In genomic region chr11:114579986-114580385, GRCm38 (mm10) we compare ENCODE assay signal across 35 mouse cellular contexts.
"Had no signal": no experiment of that assay in that cellular context is flagged by ENCODE, and none has a peak within 500 bp of the region (broad histone marks: within the 10 kb centered on the region; RNA-seq: fewer than 3 reads in every experiment).

No protein-coding gene starts in this region.

- H3K9me3 ChIP-seq: heart, embryonic 15.5 days; hindbrain, embryonic 15.5 days; intestine, embryonic 15.5 days had no signal

- H3K4me2 ChIP-seq: heart, embryonic 11.5 days; heart, embryonic 12.5 days; heart, embryonic 13.5 days; heart, embryonic 15.5 days; hindbrain, embryonic 12.5 days; hindbrain, embryonic 14.5 days; hindbrain, embryonic 15.5 days; intestine, embryonic 15.5 days; kidney, embryonic 15.5 days had no signal

- H3K36me3 ChIP-seq: heart, embryonic 10.5 days; heart, embryonic 12.5 days; heart, embryonic 13.5 days; heart, embryonic 15.5 days; hindbrain, embryonic 10.5 days; hindbrain, embryonic 12.5 days; hindbrain, embryonic 15.5 days; intestine, embryonic 15.5 days; kidney, embryonic 15.5 days had no signal

- DNase-seq: heart, postnatal 10 days; heart, postnatal 14 days; heart, postnatal 36 days; heart, postnatal 4 days; kidney, adult 11 months; kidney, adult 18-20 months; kidney, adult 2 months; kidney, adult 8-10 months; kidney, adult 9 months; kidney, postnatal 10 days; kidney, postnatal 14 days; kidney, postnatal 25 days; kidney, postnatal 36 days; kidney, postnatal 4 days; layer of hippocampus, adult 9-11 months; layer of hippocampus, postnatal 36 days had no signal

- H3K9ac ChIP-seq: heart, embryonic 12.5 days; heart, embryonic 13.5 days; heart, embryonic 15.5 days; hindbrain, embryonic 12.5 days; hindbrain, embryonic 14.5 days; hindbrain, embryonic 15.5 days; intestine, embryonic 15.5 days; kidney, embryonic 15.5 days had no signal

- H3K27me3 ChIP-seq: heart, embryonic 12.5 days; heart, embryonic 13.5 days; heart, embryonic 15.5 days; hindbrain, embryonic 12.5 days; hindbrain, embryonic 15.5 days; intestine, embryonic 15.5 days; kidney, embryonic 15.5 days had no signal

- ATAC-seq: hindbrain, embryonic 16.5 days; hindbrain, postnatal 0 days; inflammation-experienced regulatory T-cells, adult 6 months; intestine, embryonic 15.5 days; intestine, embryonic 16.5 days; intestine, postnatal 0 days had no signal

- H3K27ac ChIP-seq: heart, embryonic 10.5 days; heart, embryonic 13.5 days; heart, embryonic 15.5 days; hindbrain, embryonic 10.5 days; hindbrain, embryonic 12.5 days; hindbrain, embryonic 14.5 days; hindbrain, embryonic 15.5 days; hindbrain, postnatal 0 days; intestine, embryonic 15.5 days; kidney, embryonic 15.5 days; kidney, postnatal 0 days; layer of hippocampus, adult 2 months; left cerebral cortex, adult 2 months had no signal

- H3K4me3 ChIP-seq: heart, embryonic 10.5 days; heart, embryonic 12.5 days; heart, embryonic 13.5 days; heart, embryonic 15.5 days; hindbrain, embryonic 10.5 days; hindbrain, embryonic 12.5 days; hindbrain, embryonic 15.5 days; intestine, embryonic 15.5 days; kidney, embryonic 15.5 days; layer of hippocampus, adult 2 months; left cerebral cortex, adult 2 months had no signal

- H3K4me1 ChIP-seq: heart, embryonic 10.5 days; heart, embryonic 12.5 days; heart, embryonic 13.5 days; heart, embryonic 15.5 days; hindbrain, embryonic 15.5 days; intestine, embryonic 15.5 days had no signal
